Mouse (Mus musculus): ENCODE measurements around the gene Litaf. TPM values are rescaled to one million over a fixed set of nuclear protein-coding genes. Genes with fewer than 3 reads are reported as not detected.

Litaf gene
- 63.6 and 64.5 TPM in 2 replicates for polyA plus RNA-seq (2016; fragmentation: Nextera tagmentation; extraction: Ambion mirVana)

GRCm38 (mm10) chr16:11066029-11066832 lies at the start of gene Litaf:
Litaf (minus strand) TSS chr16:11066157.
- ATAC-seq (ENCODE audit: insufficient number of reproducible peaks, low FRiP score), result peak; percentile 94
- H3K9ac ChIP-seq, result peak within 1 kb of the TSS; percentile 87
- H3K36me3 ChIP-seq, result peaks cover 4% of the 10 kb centered on the region; the same call in 1 of the 2 replicates
- peak within 1 kb of the TSS; percentile 89 for H3K27ac ChIP-seq (ENCODE audit: poor library complexity, severe bottlenecking)
- no peaks in the 10 kb centered on the region for H3K27me3 ChIP-seq (replicated peaks)
- peak within 1 kb of the TSS; percentile 75 for H3K4me2 ChIP-seq
- no peaks in the 10 kb centered on the region for H3K9me3 ChIP-seq (replicated peaks)
- peak within 1 kb of the TSS; percentile 69 for H3K4me3 ChIP-seq
- H3K4me1 ChIP-seq (replicated peaks), result peaks cover 76% of the 10 kb centered on the region
- WGBS, result under 1% methylated on average over 77 of the region's 78 CpGs

DNA sequence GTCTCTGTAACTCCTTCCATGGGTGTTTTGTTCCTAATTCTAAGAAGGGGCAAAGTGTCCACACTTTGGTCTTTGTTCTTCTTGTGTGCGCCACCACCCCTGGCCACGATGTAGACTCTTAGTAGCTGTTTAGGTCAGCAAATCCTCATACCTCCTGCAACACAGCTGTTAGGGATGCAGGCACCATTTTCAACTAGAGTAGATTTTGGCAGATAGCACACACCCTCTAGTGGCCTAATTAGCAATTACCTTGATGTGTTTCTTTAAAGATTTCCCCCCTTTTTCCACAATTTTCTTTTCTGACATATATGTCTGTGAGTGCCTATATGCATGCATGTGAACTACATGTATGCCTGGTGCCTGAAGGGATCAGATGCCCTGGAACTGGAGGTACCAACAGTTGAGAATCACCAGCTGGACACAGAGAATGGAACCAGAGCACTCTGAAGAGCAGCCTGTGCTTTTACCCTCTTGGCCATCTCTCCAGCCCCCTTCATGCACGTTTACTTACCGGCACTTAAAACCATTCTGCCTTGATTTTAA lies 43.3 kb upstream of the Litaf start:
- Histone ChIP-seq H3K27ac (ENCODE audit: poor library complexity, severe bottlenecking) (no peak overlapping the region), H3K4me3 (no peak overlapping the region), H3K9me3 (replicated peaks) (peaks cover 6% of the 10 kb centered on the region; the same call in 1 of the 2 replicates), H3K4me2 (no peak overlapping the region), H3K27me3 (replicated peaks) (no peaks in the 10 kb centered on the region), H3K9ac (no peak overlapping the region), H3K36me3 (peaks cover 45% of the 10 kb centered on the region), H3K4me1 (replicated peaks) (no peaks in the 10 kb centered on the region)
- WGBS, result 77% methylated on average over 4 of the region's 4 CpGs
- no peak for ATAC-seq (ENCODE audit: insufficient number of reproducible peaks, low FRiP score)

GRCm38 (mm10) chr16:11104905-11105304 lies 38.9 kb upstream of the Litaf start:
- no peak for ATAC-seq (ENCODE audit: insufficient number of reproducible peaks, low FRiP score)

DNA sequence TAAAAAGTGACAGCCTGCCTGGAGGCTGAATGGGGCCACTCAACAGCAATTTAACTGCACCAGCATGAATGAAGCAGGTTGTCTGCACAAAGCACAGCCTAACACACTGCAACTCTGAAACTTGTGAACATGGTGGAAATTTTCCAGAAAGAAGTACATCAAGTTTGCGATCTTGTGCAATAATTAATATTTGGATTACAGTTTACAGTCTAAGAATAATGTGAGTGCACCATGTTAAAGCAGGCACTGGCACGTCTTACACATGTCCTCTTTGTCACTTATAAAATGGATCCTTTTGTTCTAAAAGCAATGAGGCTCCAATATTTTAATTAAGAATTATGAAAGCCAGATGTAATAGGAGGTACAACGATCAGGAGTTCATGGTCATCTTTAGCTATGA lies 31.3 kb upstream of the Litaf start:
- 93% methylated on average over 3 of the region's 3 CpGs for WGBS
- H3K4me1 ChIP-seq (replicated peaks), result peaks cover 21% of the 10 kb centered on the region
- no peaks in the 10 kb centered on the region for H3K27me3 ChIP-seq (replicated peaks)
- no peak overlapping the region for H3K9ac ChIP-seq
- H3K4me3 ChIP-seq, result no peak overlapping the region
- H3K36me3 ChIP-seq, result peaks cover 17% of the 10 kb centered on the region
- H3K9me3 ChIP-seq (replicated peaks), result no peaks in the 10 kb centered on the region
- no peak overlapping the region for H3K27ac ChIP-seq (ENCODE audit: poor library complexity, severe bottlenecking)
- no peak for ATAC-seq (ENCODE audit: insufficient number of reproducible peaks, low FRiP score)
- H3K4me2 ChIP-seq, result no peak overlapping the region

More at GRCm38 (mm10) chr16:11104905-11105304, 38.9 kb upstream of the Litaf start:
- Histone ChIP-seq H3K4me1 (replicated peaks) (no peaks in the 10 kb centered on the region), H3K9me3 (replicated peaks) (peaks cover 6% of the 10 kb centered on the region; the same call in 1 of the 2 replicates), H3K27me3 (replicated peaks) (no peaks in the 10 kb centered on the region), H3K4me2 (no peak overlapping the region), H3K4me3 (no peak overlapping the region), H3K36me3 (peaks cover 50% of the 10 kb centered on the region), H3K9ac (no peak overlapping the region), H3K27ac (ENCODE audit: poor library complexity, severe bottlenecking) (no peak overlapping the region)
- WGBS, result 89% methylated on average over 1 of the region's 1 CpGs

- WGBS, result 78% methylated on average over 13 of the region's 13 CpGs
- Histone ChIP-seq H3K4me2 (no peak overlapping the region), H3K4me3 (no peak overlapping the region), H3K4me1 (replicated peaks) (peaks cover 27% of the 10 kb centered on the region), H3K9ac (no peak overlapping the region), H3K27me3 (replicated peaks) (no peaks in the 10 kb centered on the region), H3K9me3 (replicated peaks) (no peaks in the 10 kb centered on the region), H3K36me3 (peaks cover 41% of the 10 kb centered on the region), H3K27ac (ENCODE audit: poor library complexity, severe bottlenecking) (no peak overlapping the region)
- no peak for ATAC-seq (ENCODE audit: insufficient number of reproducible peaks, low FRiP score)
Observed at GRCm38 (mm10) chr16:11093717-11094386, 27.9 kb upstream of the Litaf start.

- Histone ChIP-seq H3K4me1 (replicated peaks) (peaks cover 24% of the 10 kb centered on the region), H3K36me3 (peaks cover 54% of the 10 kb centered on the region), H3K9me3 (replicated peaks) (no peaks in the 10 kb centered on the region), H3K4me3 (no peak overlapping the region), H3K27ac (ENCODE audit: poor library complexity, severe bottlenecking) (peak overlapping the region; percentile 65), H3K27me3 (replicated peaks) (no peaks in the 10 kb centered on the region), H3K4me2 (no peak overlapping the region), H3K9ac (no peak overlapping the region)
- WGBS, result 37% methylated on average over 3 of the region's 3 CpGs
- no peak for ATAC-seq (ENCODE audit: insufficient number of reproducible peaks, low FRiP score)
Observed at GRCm38 (mm10) chr16:11092523-11092922, 26.6 kb upstream of the Litaf start.

DNA sequence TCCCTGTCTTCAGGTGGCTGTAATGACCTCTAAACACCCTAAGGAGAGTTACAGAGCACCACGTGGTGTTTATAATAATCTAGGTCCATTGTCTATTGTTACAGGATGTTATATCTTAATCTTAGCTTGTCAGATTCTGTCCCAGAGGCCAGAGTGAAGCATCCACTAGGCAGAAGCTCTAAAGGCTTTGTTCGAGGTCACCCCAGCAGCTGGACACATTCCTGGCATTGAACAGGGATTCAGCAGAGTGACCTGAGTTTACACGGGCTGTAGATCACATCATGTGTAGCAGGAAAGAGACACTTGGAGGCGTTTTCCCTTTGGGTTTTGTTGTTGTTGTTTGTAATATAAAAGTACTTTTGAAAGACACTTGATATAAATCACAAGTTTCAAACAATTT lies 26.1 kb upstream of the Litaf start:
- Histone ChIP-seq H3K9me3 (replicated peaks) (no peaks in the 10 kb centered on the region), H3K36me3 (peaks cover 59% of the 10 kb centered on the region), H3K4me2 (no peak overlapping the region), H3K4me1 (replicated peaks) (peaks cover 24% of the 10 kb centered on the region), H3K27me3 (replicated peaks) (no peaks in the 10 kb centered on the region), H3K27ac (ENCODE audit: poor library complexity, severe bottlenecking) (peak overlapping the region; percentile 65), H3K4me3 (no peak overlapping the region), H3K9ac (no peak overlapping the region)
- no peak for ATAC-seq (ENCODE audit: insufficient number of reproducible peaks, low FRiP score)
- WGBS, result 42% methylated on average over 4 of the region's 4 CpGs

GRCm38 (mm10) chr16:11090836-11091570 lies 25.0 kb upstream of the Litaf start:
- no peak overlapping the region for H3K9ac ChIP-seq
- peaks cover 63% of the 10 kb centered on the region for H3K36me3 ChIP-seq
- H3K27ac ChIP-seq (ENCODE audit: poor library complexity, severe bottlenecking), result no peak overlapping the region

GRCm38 (mm10) chr16:11086856-11087588 lies 21.1 kb upstream of the Litaf start:
- no peak overlapping the region for H3K4me2 ChIP-seq
- H3K9me3 ChIP-seq (replicated peaks), result no peaks in the 10 kb centered on the region
- H3K4me1 ChIP-seq (replicated peaks), result peaks cover 5% of the 10 kb centered on the region
- H3K27ac ChIP-seq (ENCODE audit: poor library complexity, severe bottlenecking), result no peak overlapping the region
- H3K4me3 ChIP-seq, result no peak overlapping the region
- no peak overlapping the region for H3K9ac ChIP-seq
- no peaks in the 10 kb centered on the region for H3K27me3 ChIP-seq (replicated peaks)
- ATAC-seq (ENCODE audit: insufficient number of reproducible peaks, low FRiP score), result no peak
- peaks cover 89% of the 10 kb centered on the region for H3K36me3 ChIP-seq
- 86% methylated on average over 5 of the region's 5 CpGs for WGBS

More at GRCm38 (mm10) chr16:11090836-11091570, 25.0 kb upstream of the Litaf start:
- H3K9me3 ChIP-seq (replicated peaks), result no peaks in the 10 kb centered on the region
- peaks cover 24% of the 10 kb centered on the region for H3K4me1 ChIP-seq (replicated peaks)
- no peak for ATAC-seq (ENCODE audit: insufficient number of reproducible peaks, low FRiP score)
- 78% methylated on average over 10 of the region's 10 CpGs for WGBS
- no peak overlapping the region for H3K4me3 ChIP-seq
- no peaks in the 10 kb centered on the region for H3K27me3 ChIP-seq (replicated peaks)
- H3K4me2 ChIP-seq, result no peak overlapping the region

GRCm38 (mm10) chr16:11086299-11086698 lies 20.3 kb upstream of the Litaf start:
- Histone ChIP-seq H3K36me3 (peaks cover 90% of the 10 kb centered on the region), H3K27ac (ENCODE audit: poor library complexity, severe bottlenecking) (no peak overlapping the region), H3K9ac (no peak overlapping the region), H3K4me1 (replicated peaks) (no peaks in the 10 kb centered on the region; the same call in 1 of the 2 replicates), H3K27me3 (replicated peaks) (no peaks in the 10 kb centered on the region), H3K4me2 (no peak overlapping the region), H3K9me3 (replicated peaks) (no peaks in the 10 kb centered on the region), H3K4me3 (no peak overlapping the region)
- ATAC-seq (ENCODE audit: insufficient number of reproducible peaks, low FRiP score), result no peak
- WGBS, result 94% methylated on average over 3 of the region's 3 CpGs

Data from heart, embryonic 12.5 days (tissue).